Mouse (Mus musculus) stomach, postnatal 0 days (tissue): Measurements from ENCODE around the gene Gprin3. TPM values are rescaled to one million over a fixed set of nuclear protein-coding genes. Genes with fewer than 3 reads are reported as not detected.
A peak's percentile ranks its signal among the peaks of the same experiment; 100 is the strongest.

Experiments used
- ATAC-seq: fragments of 200-750 bp; cut with Nextera tagmentation; 2 replicates; pipeline ENCODE4 v1.8.0; 2017; ENCODE audit not compliant: low FRiP score, low TSS enrichment
- DNase-seq: peaks from one replicate; pipeline ENCODE4 v3.0.0-alpha.2; 2016; ENCODE audit warnings: low spot score
- H3K27ac ChIP-seq: fragments of 300-500 bp; sonication (generic); replicated peaks from 2 replicates; pipeline ENCODE4 v1.5.1; 2014; ENCODE audit warnings: mild to moderate bottlenecking, control low read depth
- H3K27me3 ChIP-seq: fragments of 300-500 bp; sonication (generic); 2 replicates; pipeline ENCODE4 v1.6.1; 2014; ENCODE audit warnings: low read length; ENCODE audit not compliant: control insufficient read depth, insufficient read depth
- H3K36me3 ChIP-seq: fragments of 300-500 bp; sonication (generic); 2 replicates; pipeline ENCODE4 v1.6.1; 2014; ENCODE audit warnings: low read length, mixed read lengths; ENCODE audit not compliant: control insufficient read depth, insufficient read depth
- H3K4me1 ChIP-seq: fragments of 300-500 bp; sonication (generic); replicated peaks from 2 replicates; pipeline ENCODE4 v1.6.1; 2014; ENCODE audit warnings: antibody characterized with exemption; ENCODE audit not compliant: control insufficient read depth, insufficient read depth
- H3K4me2 ChIP-seq: fragments of 300-500 bp; sonication (generic); replicated peaks from 2 replicates; pipeline ENCODE4 v1.6.1; 2014; ENCODE audit warnings: low read depth, mild to moderate bottlenecking, control low read depth, moderate library complexity
- H3K4me3 ChIP-seq: fragments of 300-500 bp; sonication (generic); 2 replicates; pipeline ENCODE4 v1.5.1; 2014; ENCODE audit warnings: low read depth, low read length, control low read depth
- H3K9ac ChIP-seq: fragments of 300-500 bp; sonication (generic); 2 replicates; pipeline ENCODE4 v1.6.1; 2014; ENCODE audit warnings: mild to moderate bottlenecking, low read length, control low read depth, mixed read lengths
- H3K9me3 ChIP-seq: fragments of 300-500 bp; sonication (generic); 2 replicates; pipeline ENCODE4 v1.6.1; 2016; ENCODE audit warnings: low read length; ENCODE audit not compliant: control insufficient read depth
- CTCF ChIP-seq: IDR thresholded peaks from 2 replicates; pipeline ENCODE4 v1.5.1; 2016; ENCODE audit warnings: antibody characterized with exemption, low read depth, mild to moderate bottlenecking, moderate library complexity
- EP300 ChIP-seq: optimal IDR thresholded peaks from 2 replicates; pipeline ENCODE3; 2016; ENCODE audit warnings: antibody characterized with exemption
- WGBS: fragments of 180-500 bp; shearing (Covaris S2); extraction: QIAGEN DNeasy Blood & Tissue Kit; methylation state at CpG from one replicate; pipeline ENCODE4 v1.1.7; 2014; 5-methylcytosine and 5-hydroxymethylcytosine counted together
- polyA plus RNA-seq: library from polyadenylated mRNA; unstranded; fragments of >200 nt; fragmentation: Nextera tagmentation; extraction: Ambion mirVana; gene quantifications from 2 replicates; pipeline ENCODE4 v1.2.1, GENCODE M21; 2015

Gene Gprin3
- polyA plus RNA-seq, 1 experiment from 2014 or later: 2.7 TPM

GRCm38 (mm10) chr6:59414816-59415215 is 11.3 kb downstream of the Gprin3 start:
- Histone ChIP-seq H3K27me3 (no peaks in the 10 kb centered on the region), H3K9ac (no peak overlapping the region), H3K4me2 (no peak overlapping the region), H3K27ac (peak overlapping the region; percentile 35; the same call in 1 of the 2 replicates), H3K4me1 (no peaks in the 10 kb centered on the region), H3K36me3 (no peaks in the 10 kb centered on the region), H3K4me3 (no peak overlapping the region), H3K9me3 (no peaks in the 10 kb centered on the region)
- TF ChIP-seq CTCF: no peak
- TF ChIP-seq EP300: no peak
- 61% methylated on average over 6 of the region's 6 CpGs for WGBS
- DNase-seq: peak; percentile 85
- ATAC-seq: peak; percentile 96

GRCm38 (mm10) chr6:59412417-59413346 is 13.4 kb downstream of the Gprin3 start:
- Histone ChIP-seq H3K4me1 (no peaks in the 10 kb centered on the region), H3K4me2 (no peak overlapping the region; the same call in 1 of the 2 replicates), H3K36me3 (no peaks in the 10 kb centered on the region), H3K9me3 (no peaks in the 10 kb centered on the region), H3K27ac (peak overlapping the region; percentile 75), H3K9ac (no peak overlapping the region), H3K27me3 (no peaks in the 10 kb centered on the region), H3K4me3 (no peak overlapping the region)
- TF ChIP-seq CTCF: no peak
- TF ChIP-seq EP300: no peak
- DNase-seq (peak; percentile 21), ATAC-seq (peak; percentile 67)
- 23% methylated on average over 13 of the region's 13 CpGs for WGBS

GRCm38 (mm10) chr6:59409001-59409700 is 16.9 kb downstream of the Gprin3 start:
- DNase-seq (no peak), ATAC-seq (no peak)
- no peak overlapping the region for H3K27ac ChIP-seq
- H3K36me3 ChIP-seq: no peaks in the 10 kb centered on the region
- no peaks in the 10 kb centered on the region for H3K9me3 ChIP-seq
- H3K4me3 ChIP-seq: no peak overlapping the region
- H3K27me3 ChIP-seq: no peaks in the 10 kb centered on the region
- H3K9ac ChIP-seq: no peak overlapping the region
- no peak overlapping the region for H3K4me2 ChIP-seq
- TF ChIP-seq CTCF (no peak), EP300 (no peak)
- H3K4me1 ChIP-seq: no peaks in the 10 kb centered on the region
- WGBS: 50% methylated on average over 3 of the region's 3 CpGs

GRCm38 (mm10) chr6:59407482-59407997 is 18.6 kb downstream of the Gprin3 start:
- Histone ChIP-seq H3K4me1 (no peaks in the 10 kb centered on the region), H3K9me3 (no peaks in the 10 kb centered on the region), H3K27ac (no peak overlapping the region), H3K9ac (no peak overlapping the region), H3K4me2 (no peak overlapping the region), H3K27me3 (no peaks in the 10 kb centered on the region), H3K36me3 (no peaks in the 10 kb centered on the region), H3K4me3 (no peak overlapping the region)
- TF ChIP-seq EP300 (no peak), CTCF (no peak)
- ATAC-seq (no peak), DNase-seq (no peak)
- WGBS: 70% methylated on average over 4 of the region's 4 CpGs

- H3K27ac ChIP-seq: no peak overlapping the region
- H3K9me3 ChIP-seq: no peaks in the 10 kb centered on the region
- H3K4me1 ChIP-seq: no peaks in the 10 kb centered on the region
- no peaks in the 10 kb centered on the region for H3K36me3 ChIP-seq
- no peak for TF ChIP-seq EP300
- no peak for TF ChIP-seq CTCF
- H3K27me3 ChIP-seq: no peaks in the 10 kb centered on the region
- DNase-seq (no peak), ATAC-seq (no peak)
- H3K4me2 ChIP-seq: no peak overlapping the region
- WGBS: 71% methylated on average over 3 of the region's 3 CpGs
- no peak overlapping the region for H3K4me3 ChIP-seq
- H3K9ac ChIP-seq: no peak overlapping the region
Measured at GRCm38 (mm10) chr6:59390208-59390607, 35.9 kb downstream of the Gprin3 start.
